Mouse (Mus musculus) spleen, postnatal 10 days (tissue): ENCODE measurements around the gene Ugt2b38.
"Not testable (repeated sequence)": the region's sequence is repeated elsewhere in the genome, so short reads cannot be mapped to it uniquely, and the experiment has no call there.

ENCODE experiments used
- DNase-seq, 2 experiments: peaks; one replicate each; pipeline ENCODE4 v3.0.0; 2021 to 2022; ENCODE audit warnings: low spot score in 2 of 2

Gene Ugt2b38

GRCm38 (mm10) chr5:87424041-87424440 lies at the start of gene Ugt2b38:
TSS of gene Ugt2b38 (minus strand) at chr5:87424203.
- not testable (repeated sequence) for DNase-seq

DNA sequence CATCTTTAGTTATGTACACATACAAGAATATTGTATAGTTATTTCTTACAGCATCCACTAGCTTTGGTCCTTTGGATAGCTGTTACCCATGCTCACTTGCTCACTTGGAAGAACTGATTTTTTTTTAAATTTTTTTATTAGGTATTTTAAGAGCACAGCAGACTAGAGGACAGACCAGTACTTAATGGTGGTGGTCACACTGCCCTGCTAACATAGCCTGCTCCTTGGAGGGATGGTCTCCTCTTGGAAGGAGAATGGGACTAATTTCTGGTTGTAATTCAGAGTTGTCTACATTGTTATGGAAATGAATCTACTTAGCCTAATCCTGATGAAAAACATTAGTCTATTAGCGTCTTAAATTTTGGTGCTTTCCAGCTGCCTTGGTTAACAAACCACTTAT lies 34.8 kb upstream of the Ugt2b38 start:
- no peak for DNase-seq

DNA sequence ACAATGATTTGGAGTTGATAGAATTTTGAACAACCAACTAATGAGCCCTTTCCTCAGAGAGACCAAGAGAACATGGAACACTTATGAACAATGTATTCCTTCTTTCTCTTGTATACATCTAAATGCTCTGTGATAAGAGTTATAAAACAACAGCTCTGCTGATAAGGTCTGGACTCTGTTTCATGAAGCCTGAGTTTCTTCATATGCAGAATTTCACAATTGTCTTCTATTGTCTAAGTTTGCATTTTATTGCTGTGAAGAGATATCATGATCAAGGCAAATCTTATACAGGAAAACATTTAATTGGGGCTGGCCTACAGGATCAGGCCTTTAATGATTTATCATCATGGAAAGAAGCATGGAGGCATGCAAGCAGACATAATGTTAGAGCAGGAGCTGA lies 33.7 kb upstream of the Ugt2b38 start:
- DNase-seq = no peak

- DNase-seq = no peak
These were observed 32.3 kb upstream of the Ugt2b38 start for GRCm38 (mm10) chr5:87456216-87456850.

DNA sequence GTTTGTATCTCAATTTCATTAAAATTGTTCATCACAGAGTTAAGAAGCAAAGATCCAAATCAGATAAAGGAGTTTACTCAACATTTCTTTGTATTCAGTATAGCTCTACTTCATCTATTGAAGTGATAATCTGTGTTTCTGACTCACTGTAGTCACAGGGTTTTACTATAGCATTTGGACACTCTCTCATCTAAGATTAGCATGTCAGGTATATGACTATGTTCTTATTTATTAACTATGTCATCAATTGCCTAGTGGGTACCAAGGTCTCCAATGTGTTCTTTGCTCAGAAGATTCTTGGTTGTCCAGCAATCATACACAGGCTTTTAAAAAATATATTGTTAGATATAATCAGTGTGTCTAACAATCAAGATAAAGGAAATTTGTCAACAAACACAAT lies 31.5 kb upstream of the Ugt2b38 start:
- DNase-seq = no peak

DNA sequence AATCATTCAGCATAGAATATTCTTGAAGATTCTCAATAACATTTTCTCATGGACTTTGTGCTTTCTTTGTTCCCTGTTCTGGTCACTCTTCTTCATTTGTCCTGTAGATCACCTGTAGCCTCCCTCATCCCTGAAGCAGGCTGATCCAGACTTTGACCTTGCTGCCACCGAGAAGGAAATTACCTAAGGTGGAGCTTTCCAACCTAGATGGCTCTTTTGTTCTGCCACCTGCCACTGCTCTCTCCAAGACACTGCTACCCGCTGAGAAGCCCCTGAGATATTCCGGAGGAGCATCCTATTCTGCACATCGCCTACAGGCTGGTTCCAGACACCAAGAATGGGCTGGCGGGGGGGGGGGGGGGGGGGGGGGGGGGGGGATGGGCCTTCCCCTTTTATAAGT lies 28.5 kb upstream of the Ugt2b38 start:
- DNase-seq = not testable (repeated sequence)

GRCm38 (mm10) chr5:87436264-87436663 lies 12.3 kb upstream of the Ugt2b38 start:
- no peak for DNase-seq

DNA sequence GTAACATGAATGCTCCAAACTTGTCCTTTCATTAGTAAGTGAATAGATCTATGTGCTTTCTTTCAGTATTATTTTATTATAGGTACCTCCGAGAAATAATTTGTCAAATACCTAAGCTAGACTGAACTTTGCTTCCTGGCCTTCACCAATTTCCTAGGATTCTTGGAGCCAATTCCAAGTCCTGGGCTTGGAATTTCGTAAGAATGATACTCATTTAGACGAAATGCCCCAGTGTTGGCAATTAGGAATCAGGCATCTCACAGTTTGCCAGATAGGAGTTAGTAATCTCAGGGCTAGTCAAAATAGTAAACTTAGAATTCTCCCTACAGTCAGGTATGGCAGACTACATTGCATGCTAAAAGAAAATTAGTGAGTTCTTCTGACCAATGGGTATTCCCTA lies 1.7 kb upstream of the Ugt2b38 start:
- DNase-seq = no peak

DNA sequence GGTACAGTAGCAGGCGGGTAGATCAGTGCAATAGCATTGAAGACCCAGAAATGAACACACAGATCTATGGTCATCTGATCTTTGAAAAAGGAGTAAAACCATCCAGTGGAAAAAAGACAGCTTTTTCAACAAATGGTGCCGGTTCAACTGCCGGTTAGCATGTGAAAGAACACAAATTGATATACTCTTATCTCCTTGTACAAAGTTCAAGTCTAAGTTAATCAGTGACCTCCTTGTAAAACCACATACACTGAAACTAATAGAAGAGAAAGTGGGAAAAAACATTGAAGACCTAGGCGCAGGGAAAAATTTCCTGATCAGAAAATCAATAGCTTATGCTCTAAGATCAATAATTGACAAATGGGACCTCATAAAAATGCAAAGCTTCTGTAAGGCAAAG lies 27.0 kb downstream of the Ugt2b38 start:
- no peak for DNase-seq

GRCm38 (mm10) chr5:87390818-87391217 lies 33.2 kb downstream of the Ugt2b38 start:
- no peak for DNase-seq

- no peak for DNase-seq
These were observed 43.8 kb downstream of the Ugt2b38 start for GRCm38 (mm10) chr5:87380234-87380633.

DNA sequence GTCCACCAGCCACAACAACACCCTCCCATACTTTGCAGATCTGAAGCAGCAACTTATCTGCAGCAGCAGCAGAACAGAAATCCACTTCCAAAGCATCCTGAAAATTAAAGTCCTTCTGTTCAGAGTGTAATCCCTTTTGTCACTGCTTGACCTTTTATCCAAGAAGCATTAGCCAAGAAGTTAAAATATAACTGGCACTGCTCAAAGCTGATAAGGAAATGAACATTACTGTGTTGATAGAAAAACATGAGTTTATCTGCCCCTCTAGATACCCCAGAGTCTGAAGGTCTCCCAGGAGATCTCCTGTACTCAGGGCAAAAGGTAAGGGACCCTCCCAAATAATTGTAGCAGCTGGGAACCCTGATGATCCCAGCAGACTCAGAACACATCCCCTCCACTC lies 44.2 kb downstream of the Ugt2b38 start:
- no peak for DNase-seq

- no peak for DNase-seq
These were observed 48.1 kb downstream of the Ugt2b38 start for GRCm38 (mm10) chr5:87375874-87376383.

DNA sequence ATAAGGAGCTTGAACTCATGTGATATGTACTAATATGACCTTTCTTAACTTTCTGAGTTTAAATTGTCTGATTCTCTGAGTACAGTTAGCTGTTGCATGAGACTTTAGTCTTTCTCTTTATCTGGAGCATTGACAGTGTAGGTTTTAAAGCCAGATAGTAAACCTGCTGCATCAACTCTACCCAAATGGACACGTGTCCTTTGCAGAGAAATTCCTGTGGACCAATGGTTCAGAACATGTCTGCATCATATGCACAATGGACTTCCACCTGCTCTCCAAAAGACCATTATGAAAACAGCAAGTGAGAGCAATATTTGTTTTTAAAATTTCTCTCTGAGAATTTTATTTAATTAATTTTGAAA lies 50.5 kb downstream of the Ugt2b38 start:
- no peak for DNase-seq

- DNase-seq = not testable (repeated sequence)
These were observed 51.1 kb downstream of the Ugt2b38 start for GRCm38 (mm10) chr5:87372788-87373501.
